Mouse (Mus musculus) B cell, adult 2 months (primary cell): ENCODE data around the gene Myh14.

Experiments used
- DNase-seq, 2 experiments: peaks; one replicate each; pipeline ENCODE4 v3.0.0; 2022

Gene Myh14

DNA sequence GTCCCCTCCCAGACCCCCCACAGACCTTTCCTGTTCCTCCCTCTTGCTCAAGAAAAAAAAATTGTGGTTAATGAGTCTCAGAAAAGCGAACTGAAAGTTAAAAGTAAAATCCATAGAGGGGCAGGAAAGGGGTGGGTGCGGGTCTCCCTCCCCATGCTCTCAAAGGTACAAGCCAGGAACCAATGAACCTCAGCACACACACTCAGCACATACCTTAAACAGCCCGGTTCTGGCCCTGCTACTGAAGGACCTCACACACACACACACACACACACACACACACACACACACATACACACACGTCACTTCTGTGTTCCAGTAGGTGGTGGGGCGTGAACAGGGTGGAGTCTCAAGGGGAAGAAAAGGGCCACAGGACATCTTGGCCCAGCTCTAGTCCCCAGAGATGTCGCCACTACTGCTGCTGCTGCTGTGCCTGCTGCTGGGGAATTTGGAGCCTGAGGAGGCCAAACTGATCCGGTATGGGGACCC, 98.4 kb downstream of the Myh14 start, which contains the start of gene Napsa:
Gene Napsa (plus strand): TSS at position 168 of the 489 bp plus-strand sequence.
- peak; percentile 91 for DNase-seq

DNA sequence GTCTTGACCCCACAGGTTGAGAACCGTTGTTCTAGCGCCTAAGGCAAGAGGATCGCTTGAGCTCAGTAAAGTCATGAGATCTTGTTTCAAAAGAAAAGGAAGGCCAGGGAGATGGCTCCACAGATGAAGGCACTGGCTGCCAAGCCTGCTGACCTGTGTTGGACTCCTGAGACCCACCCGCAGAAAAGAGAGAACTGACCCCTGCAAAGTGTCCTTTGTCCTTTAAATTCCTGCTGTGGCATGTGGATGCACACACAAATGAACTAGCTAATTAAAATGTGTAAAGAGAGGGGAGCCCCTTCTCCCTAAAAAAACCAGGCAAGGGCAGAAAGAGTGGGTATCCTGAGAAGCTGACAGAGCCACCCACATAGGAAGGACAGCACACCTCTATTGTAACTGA, 98.8 kb downstream of the Myh14 start:
- no peak for DNase-seq

DNA sequence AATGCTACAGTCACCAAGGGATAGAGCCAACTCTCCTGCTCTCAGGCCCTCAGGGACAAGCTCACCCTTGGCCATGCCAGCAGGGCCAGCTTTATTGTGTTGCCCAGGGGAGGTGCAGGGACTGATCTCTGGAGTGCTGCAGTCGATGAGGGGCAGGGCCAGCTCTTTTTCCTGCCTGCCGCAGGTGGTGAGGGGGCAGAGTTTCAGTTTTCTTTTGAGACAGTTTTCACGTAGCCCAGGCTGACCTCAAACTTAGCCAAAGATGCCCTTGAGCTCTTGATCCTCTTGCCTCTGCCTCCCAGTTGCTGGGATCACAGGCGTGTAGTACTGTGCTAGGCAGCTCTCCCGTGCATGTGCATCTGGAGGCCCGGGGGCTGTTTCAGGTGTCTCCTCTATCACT, 99.7 kb downstream of the Myh14 start:
- peak in 1 of 2 experiments; percentile 41 for DNase-seq

DNA sequence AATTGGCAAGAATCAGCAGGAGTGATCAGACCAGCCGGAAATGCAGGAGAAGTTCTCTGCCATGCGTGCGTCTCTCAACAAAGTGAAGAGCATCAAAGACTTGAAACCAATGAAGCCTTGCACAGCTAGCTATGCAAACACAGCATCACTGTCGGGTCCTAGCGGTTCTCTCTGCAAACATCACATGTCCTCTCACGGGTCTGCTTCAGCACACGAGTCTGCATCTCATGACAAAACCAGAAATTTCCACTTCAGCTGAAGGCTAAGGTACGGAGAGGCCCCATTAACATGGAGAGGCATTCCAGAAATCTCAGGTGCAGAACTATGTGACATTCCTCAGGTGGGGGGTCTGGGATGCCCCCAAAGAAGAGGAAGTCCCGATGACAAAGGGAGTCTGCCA, 101.8 kb downstream of the Myh14 start:
- DNase-seq: peak; percentile 65 to 66

DNA sequence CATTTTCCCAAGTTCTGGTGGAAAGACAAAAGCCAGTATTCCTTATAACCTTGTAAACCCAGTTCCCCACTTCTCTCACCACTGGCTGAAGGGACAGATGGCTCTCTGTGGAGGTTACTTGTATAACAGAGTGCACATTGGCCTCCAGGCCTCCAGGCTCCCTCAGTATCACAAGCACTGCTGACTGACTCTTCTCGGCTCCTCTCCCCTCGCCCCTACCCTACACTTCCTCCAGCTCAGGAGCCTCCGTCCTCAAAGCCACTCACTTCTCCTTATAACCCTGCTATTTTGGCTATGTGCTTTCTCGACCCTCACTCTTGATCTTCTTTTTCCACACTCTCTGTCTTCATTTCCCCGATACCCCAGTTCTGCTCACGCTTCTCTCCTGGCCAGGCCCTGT, 105.2 kb downstream of the Myh14 start:
- no peak for DNase-seq

DNA sequence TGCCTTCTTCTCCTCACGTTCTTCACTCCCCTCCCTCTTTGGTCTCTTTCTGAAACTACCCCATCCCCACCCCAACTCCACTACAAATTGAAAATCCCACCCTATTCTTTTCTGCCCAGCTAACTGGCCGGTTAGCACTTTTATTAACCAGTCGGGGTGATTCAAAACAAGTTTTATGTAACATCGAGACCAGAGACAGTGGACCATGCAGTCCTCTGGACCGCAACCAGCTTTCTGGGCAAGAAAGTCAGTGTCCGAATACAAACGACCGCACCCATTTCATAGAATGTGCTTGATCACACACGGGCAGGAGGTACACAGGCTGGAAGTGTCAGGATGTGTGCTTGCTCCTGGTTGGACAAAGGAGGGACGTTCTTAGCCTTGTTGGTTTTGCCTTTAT, 106.2 kb downstream of the Myh14 start:
- DNase-seq: no peak

DNA sequence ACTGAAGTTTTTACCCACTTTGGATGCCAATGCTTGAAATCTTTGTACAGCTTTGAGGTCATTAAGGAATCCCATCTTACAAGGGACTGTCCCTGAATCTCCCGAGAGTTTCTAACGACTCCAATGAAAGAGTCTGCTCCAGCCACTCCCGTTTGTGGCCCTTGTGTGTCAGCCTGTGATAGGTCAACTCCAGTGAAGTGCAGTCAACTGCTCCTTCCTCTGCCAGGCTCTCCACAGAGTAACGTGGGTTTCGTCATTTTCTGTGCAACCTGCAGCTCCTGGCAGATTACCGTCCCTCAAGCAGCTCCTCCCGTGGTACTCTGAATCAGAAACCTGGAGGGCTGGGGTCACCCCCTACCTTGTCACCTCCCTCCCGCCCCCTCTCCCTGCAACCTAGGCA, 107.4 kb downstream of the Myh14 start:
- DNase-seq: no peak

DNA sequence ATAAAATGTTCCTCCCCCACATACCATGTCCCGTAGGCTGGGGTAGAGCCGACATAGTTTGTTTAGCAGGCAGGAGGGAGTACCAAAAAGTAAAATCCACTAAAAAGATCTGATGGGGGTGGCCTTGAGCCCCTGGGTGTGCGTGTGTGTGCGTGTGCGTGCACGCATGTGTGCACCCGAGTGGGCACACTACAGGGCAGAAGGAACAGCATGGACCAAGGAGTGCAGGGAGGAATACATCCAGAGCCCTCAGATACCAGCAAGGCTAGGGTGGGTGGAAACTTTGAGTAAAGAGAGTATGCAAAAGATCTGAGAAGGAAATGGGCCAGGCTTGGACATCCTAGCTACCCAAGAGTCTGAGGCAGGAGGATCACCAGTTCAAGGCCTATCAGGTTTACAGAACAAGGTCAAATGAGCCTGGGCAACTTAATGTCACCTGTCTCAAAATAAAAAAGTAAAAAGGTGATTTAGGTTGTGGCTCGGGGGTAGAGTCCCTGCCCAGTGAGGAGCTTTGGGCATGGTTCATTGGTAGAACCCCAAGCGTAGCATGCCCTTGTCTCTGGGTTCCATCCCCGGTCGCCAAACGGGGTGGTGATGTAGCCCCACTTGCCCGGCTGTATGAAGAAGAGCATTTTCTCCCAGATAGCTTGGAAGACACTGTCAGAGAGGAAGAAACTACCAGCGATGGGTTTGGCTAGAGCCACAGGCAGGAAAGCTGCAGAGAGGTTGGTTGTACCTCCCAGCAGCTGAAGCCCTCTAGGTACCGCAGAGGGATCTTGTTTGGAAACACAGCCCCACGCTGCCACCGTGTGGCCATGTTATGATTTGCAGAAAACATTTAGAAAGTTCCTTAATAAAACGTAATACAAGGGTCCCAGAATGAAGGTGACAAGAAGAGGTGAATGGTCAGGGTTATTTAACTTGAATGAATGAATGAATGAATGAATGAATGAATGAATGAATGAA, 109.9 kb downstream of the Myh14 start:
- peak; percentile 89 to 91 for DNase-seq

DNA sequence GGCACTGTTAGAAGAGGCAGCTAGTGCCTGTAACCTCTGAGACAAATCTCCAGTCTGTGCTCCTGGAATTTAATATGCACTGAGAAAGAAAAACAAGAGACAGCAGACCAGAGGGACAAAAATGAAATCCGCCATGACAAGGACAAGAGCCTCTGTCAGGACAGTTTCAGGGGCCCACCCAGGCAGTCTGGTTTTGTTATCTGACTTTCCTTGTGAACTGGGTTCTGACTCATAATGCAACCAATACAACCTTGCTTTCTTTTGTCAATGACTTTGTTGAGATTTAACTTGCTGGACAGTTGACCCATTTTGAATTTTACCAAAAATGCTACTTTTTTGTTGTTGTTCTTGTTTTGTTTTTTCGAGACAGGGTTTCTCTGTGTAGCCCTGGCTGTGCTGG, 113.0 kb downstream of the Myh14 start:
- DNase-seq: no peak
